Mouse (Mus musculus) embryonic facial prominence, embryonic 13.5 days (tissue): Measurements from ENCODE around the gene Dna2. TPM values are rescaled to one million over a fixed set of nuclear protein-coding genes. Genes with fewer than 3 reads are reported as not detected.

Experiments used
- ATAC-seq: fragments of 200-750 bp; cut with Nextera tagmentation; 2 replicates; pipeline ENCODE4 v1.8.0; 2017; ENCODE audit warnings: low read depth; ENCODE audit not compliant: insufficient number of reproducible peaks, insufficient read depth, low FRiP score, low TSS enrichment
- H3K27ac ChIP-seq: fragments of 300-500 bp; sonication (generic); 2 replicates; pipeline ENCODE4 v1.5.1; 2015; ENCODE audit warnings: moderate library complexity, mild to moderate bottlenecking, inconsistent platforms
- H3K27me3 ChIP-seq: fragments of 300-500 bp; sonication (generic); 2 replicates; pipeline ENCODE4 v1.6.1; 2015; ENCODE audit warnings: mild to moderate bottlenecking, inconsistent platforms
- H3K36me3 ChIP-seq: fragments of 300-500 bp; sonication (generic); 2 replicates; pipeline ENCODE4 v1.6.1; 2015; ENCODE audit warnings: mild to moderate bottlenecking, inconsistent platforms
- H3K4me1 ChIP-seq: fragments of 300-500 bp; sonication (generic); 2 replicates; pipeline ENCODE4 v1.6.1; 2015; ENCODE audit warnings: inconsistent platforms
- H3K4me2 ChIP-seq: fragments of 300-500 bp; sonication (generic); 2 replicates; pipeline ENCODE4 v1.6.1; 2015; ENCODE audit warnings: moderate library complexity, mild to moderate bottlenecking, inconsistent platforms
- H3K4me3 ChIP-seq: fragments of 300-500 bp; sonication (generic); 2 replicates; pipeline ENCODE4 v1.5.1; 2015; ENCODE audit warnings: mild to moderate bottlenecking, inconsistent platforms
- H3K9ac ChIP-seq: fragments of 300-500 bp; sonication (generic); 2 replicates; pipeline ENCODE4 v1.6.1; 2015; ENCODE audit warnings: mild to moderate bottlenecking, inconsistent platforms
- H3K9me3 ChIP-seq: fragments of 300-500 bp; sonication (generic); 2 replicates; pipeline ENCODE4 v1.6.1; 2016; ENCODE audit warnings: inconsistent platforms
- WGBS: fragments of 180-500 bp; shearing (Covaris S2); methylation state at CpG from one replicate; pipeline ENCODE4 v1.1.7; 2015; ENCODE audit warnings: mixed read lengths; 5-methylcytosine and 5-hydroxymethylcytosine counted together
- polyA plus RNA-seq: library from polyadenylated mRNA; unstranded; fragments of >200 nt; fragmentation: Nextera tagmentation; extraction: Ambion mirVana; gene quantifications from 2 replicates; pipeline ENCODE4 v1.2.1, GENCODE M21; 2015

Gene Dna2
- polyA plus RNA-seq, 1 experiment from 2014 or later: 19.4 TPM

- H3K9ac ChIP-seq: no peak overlapping the region
- no peaks in the 10 kb centered on the region for H3K9me3 ChIP-seq
- H3K4me1 ChIP-seq: peaks cover 20% of the 10 kb centered on the region
- no peaks in the 10 kb centered on the region for H3K27me3 ChIP-seq
- 88% methylated on average over 6 of the region's 6 CpGs for WGBS
- H3K4me3 ChIP-seq: no peak overlapping the region
- H3K4me2 ChIP-seq: no peak overlapping the region
- no peak overlapping the region for H3K27ac ChIP-seq
- H3K36me3 ChIP-seq: peaks cover 37% of the 10 kb centered on the region
- no peak for ATAC-seq
These were observed 72.5 kb downstream of the Dna2 start for GRCm38 (mm10) chr10:63019304-63019703.

GRCm38 (mm10) chr10:63021702-63022101, 74.9 kb downstream of the Dna2 start:
- Histone ChIP-seq H3K4me2 (peak overlapping the region; percentile 70), H3K9me3 (no peaks in the 10 kb centered on the region), H3K4me3 (peak overlapping the region; percentile 93), H3K9ac (peak overlapping the region; percentile 100), H3K4me1 (peaks cover 38% of the 10 kb centered on the region), H3K27ac (no peak overlapping the region), H3K36me3 (peaks cover 13% of the 10 kb centered on the region), H3K27me3 (no peaks in the 10 kb centered on the region)
- ATAC-seq: no peak
- WGBS: 33% methylated on average over 4 of the region's 4 CpGs

- H3K4me2 ChIP-seq: peak overlapping the region; percentile 70
- H3K27me3 ChIP-seq: no peaks in the 10 kb centered on the region
- under 1% methylated on average over 27 of the region's 27 CpGs for WGBS
- peak overlapping the region; percentile 100 for H3K9ac ChIP-seq
- peak overlapping the region; percentile 100 for H3K27ac ChIP-seq
- H3K4me3 ChIP-seq: peak overlapping the region; percentile 93
- no peaks in the 10 kb centered on the region for H3K9me3 ChIP-seq
- no peak for ATAC-seq
- peaks cover 42% of the 10 kb centered on the region for H3K4me1 ChIP-seq
- H3K36me3 ChIP-seq: peaks cover 4% of the 10 kb centered on the region
These were observed 75.8 kb downstream of the Dna2 start for GRCm38 (mm10) chr10:63022541-63023120.

DNA sequence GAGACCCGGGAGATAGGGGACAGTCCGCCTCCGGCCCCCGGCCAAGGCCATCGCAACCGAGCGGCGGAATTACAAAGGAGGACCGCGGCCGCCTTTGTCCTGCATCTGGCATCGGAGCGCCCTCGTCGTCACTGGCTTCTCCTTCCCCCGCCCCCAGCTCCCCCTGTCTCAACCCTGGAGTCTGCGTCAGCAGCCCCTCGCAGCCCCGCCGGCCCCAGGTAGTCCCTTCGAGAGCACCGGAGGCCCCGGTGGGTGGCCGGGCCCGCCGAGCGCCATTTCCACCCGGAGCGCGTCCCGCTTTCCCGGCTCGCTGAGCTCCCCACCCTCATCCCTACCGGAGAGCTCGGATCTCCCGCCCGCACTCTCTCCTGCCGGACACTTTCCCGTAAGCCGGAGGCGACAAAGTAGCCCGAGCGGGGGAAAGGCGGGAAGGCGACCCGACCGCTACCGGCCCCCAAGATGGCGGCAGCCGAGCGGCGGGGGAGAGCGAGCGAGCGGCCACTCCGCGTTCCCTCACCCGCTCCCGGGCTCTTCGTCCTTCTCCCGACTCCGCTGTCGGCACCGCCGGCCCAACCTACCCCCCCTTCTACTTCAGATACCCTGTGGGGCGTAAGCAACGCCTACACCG, 76.4 kb downstream of the Dna2 start:
- under 1% methylated on average over 66 of the region's 68 CpGs for WGBS
- Histone ChIP-seq H3K36me3 (no peaks in the 10 kb centered on the region), H3K4me3 (peak overlapping the region; percentile 93), H3K4me1 (peaks cover 42% of the 10 kb centered on the region), H3K9me3 (no peaks in the 10 kb centered on the region), H3K4me2 (peak overlapping the region; percentile 70), H3K27me3 (no peaks in the 10 kb centered on the region), H3K9ac (peak overlapping the region; percentile 100), H3K27ac (peak overlapping the region; percentile 100)
- peak; percentile 12 for ATAC-seq

Other genes with a start within 250 kb of the Dna2 start
- 1.6 and 3.1 TPM in 2 replicates for gene Stox1, start 220.9 kb upstream of the Dna2 start, polyA plus RNA-seq
- gene Ccar1, start 154.7 kb upstream of the Dna2 start, polyA plus RNA-seq: 130 and 147 TPM in 2 replicates
- 26.6 and 30.4 TPM in 2 replicates for gene Tet1, start 38.0 kb upstream of the Dna2 start, polyA plus RNA-seq
- 11.1 and 11.5 TPM in 2 replicates for gene Slc25a16, start 26.4 kb upstream of the Dna2 start, polyA plus RNA-seq
- 35.3 and 42.6 TPM in 2 replicates for gene Rufy2, start 33.2 kb downstream of the Dna2 start, polyA plus RNA-seq
- gene Hnrnph3, start 77.2 kb downstream of the Dna2 start, polyA plus RNA-seq: 138 and 139 TPM in 2 replicates
- gene Pbld2, start 77.3 kb downstream of the Dna2 start, polyA plus RNA-seq: 1.0 and 1.1 TPM in 2 replicates
- gene Pbld1, start 113.1 kb downstream of the Dna2 start, polyA plus RNA-seq: 1.8 and 1.9 TPM in 2 replicates
- gene Atoh7, start 152.6 kb downstream of the Dna2 start, polyA plus RNA-seq: not detected in 2 replicates